Mouse (Mus musculus) CH12.LX (cell line): ENCODE results near the gene Mtrex. TPM values are rescaled to one million over a fixed set of nuclear protein-coding genes. Genes with fewer than 3 reads are reported as not detected.

ENCODE experiments used
- DNase-seq: peaks from one replicate; pipeline ENCODE4 v3.0.0-alpha.2; 2013; ENCODE audit errors: extremely low read depth
- H3K27ac ChIP-seq: 2 replicates; pipeline ENCODE4 v1.5.1; 2012; ENCODE audit warnings: low read depth, mild to moderate bottlenecking, control low read depth, moderate library complexity; ENCODE audit not compliant: insufficient read depth
- H3K27me3 ChIP-seq: replicated peaks from 2 replicates; pipeline ENCODE3; 2012; ENCODE audit warnings: inconsistent platforms
- H3K36me3 ChIP-seq, 2 experiments: replicated peaks in 1 of 2; 2 replicates each; pipeline versions ENCODE3 to v1.6.1; 2012; ENCODE audit warnings: inconsistent platforms in 1 of 2, low read length in 1 of 2, mild to moderate bottlenecking in 1 of 2, mixed read lengths in 1 of 2, moderate library complexity in 1 of 2; ENCODE audit not compliant: control insufficient read depth in 1 of 2, insufficient read depth in 1 of 2
- H3K4me1 ChIP-seq, 2 experiments: 2 replicates each; pipeline ENCODE4 v1.6.1; 2012; ENCODE audit warnings: inconsistent platforms in 1 of 2, moderate library complexity in 1 of 2; ENCODE audit not compliant: insufficient read depth in 2 of 2, control insufficient read depth in 1 of 2
- H3K4me2 ChIP-seq: 2 replicates; pipeline ENCODE4 v1.6.1; 2012; ENCODE audit warnings: low read depth, mild to moderate bottlenecking, control low read depth; ENCODE audit not compliant: poor library complexity, insufficient read depth, severe bottlenecking
- H3K4me3 ChIP-seq, 3 experiments: fragments of 150-350 bp in 1 of 3; sonication (generic) in 1 of 3; replicated peaks in 1 of 3; 2 replicates each; pipeline versions ENCODE3 to v1.5.1; 2011 to 2012; ENCODE audit warnings: low read depth in 2 of 3, low read length in 2 of 3, mild to moderate bottlenecking in 2 of 3, moderate library complexity in 2 of 3, control low read depth in 1 of 3, improper control_type of control experiment in 1 of 3, inconsistent platforms in 1 of 3, mixed read lengths in 1 of 3; ENCODE audit not compliant: poor library complexity in 1 of 3
- H3K79me2 ChIP-seq: replicated peaks from 2 replicates; pipeline ENCODE4 v1.6.1; 2012; ENCODE audit warnings: mild to moderate bottlenecking, moderate library complexity; ENCODE audit not compliant: control insufficient read depth, poor library complexity, insufficient read depth, severe bottlenecking; ENCODE audit errors: extremely low read depth
- H3K9ac ChIP-seq: 2 replicates; pipeline ENCODE4 v1.6.1; 2012; ENCODE audit warnings: low read depth, mild to moderate bottlenecking, control low read depth, moderate library complexity; ENCODE audit not compliant: insufficient read depth
- H3K9me3 ChIP-seq: replicated peaks from 2 replicates; pipeline ENCODE3; 2012; ENCODE audit warnings: low read length, inconsistent platforms, mixed read lengths
- BHLHE40 ChIP-seq: IDR thresholded peaks from 2 replicates; pipeline ENCODE4 v1.6.1; 2011; ENCODE audit warnings: mild to moderate bottlenecking, low read depth, low read length, improper control_type of control experiment
- CHD1 ChIP-seq: IDR thresholded peaks from 2 replicates; pipeline ENCODE4 v1.6.1; 2012; ENCODE audit warnings: low read depth, low read length, improper control_type of control experiment, inconsistent platforms
- CHD2 ChIP-seq: IDR thresholded peaks from 2 replicates; pipeline ENCODE4 v1.6.1; 2011; ENCODE audit warnings: low read length, improper control_type of control experiment
- CTCF ChIP-seq, 2 experiments: IDR thresholded peaks in 1 of 2; conservative IDR thresholded peaks in 1 of 2; 2 replicates each; pipeline ENCODE4 v1.5.1; 2011 to 2012; ENCODE audit warnings: low read depth in 2 of 2, low read length in 2 of 2, improper control_type of control experiment in 1 of 2, inconsistent platforms in 1 of 2, mild to moderate bottlenecking in 1 of 2, moderate library complexity in 1 of 2
- E2F4 ChIP-seq: IDR thresholded peaks from 2 replicates; pipeline ENCODE4 v1.6.1; 2011; ENCODE audit warnings: low read depth, low read length, improper control_type of control experiment; ENCODE audit not compliant: insufficient replicate concordance
- ETS1 ChIP-seq: conservative IDR thresholded peaks from 2 replicates; pipeline ENCODE4 v1.6.1; 2012; ENCODE audit warnings: low read depth, mild to moderate bottlenecking, inconsistent platforms, low read length, improper control_type of control experiment, moderate library complexity
- GABPA ChIP-seq: IDR thresholded peaks from 2 replicates; pipeline ENCODE4 v1.6.1; 2012; ENCODE audit warnings: low read depth, low read length, improper control_type of control experiment, inconsistent platforms; ENCODE audit not compliant: insufficient replicate concordance
- HCFC1 ChIP-seq: IDR thresholded peaks from 2 replicates; pipeline ENCODE4 v1.6.1; 2012; ENCODE audit warnings: low read depth, mild to moderate bottlenecking, inconsistent platforms, low read length, improper control_type of control experiment
- JUN ChIP-seq: IDR thresholded peaks from 2 replicates; pipeline ENCODE4 v1.6.1; 2011; ENCODE audit warnings: low read depth, mild to moderate bottlenecking, low read length, improper control_type of control experiment, moderate library complexity; ENCODE audit not compliant: insufficient read depth
- JUND ChIP-seq: conservative IDR thresholded peaks from 2 replicates; pipeline ENCODE4 v1.6.1; 2011; ENCODE audit warnings: low read depth, low read length, improper control_type of control experiment
- MAZ ChIP-seq: IDR thresholded peaks from 2 replicates; pipeline ENCODE4 v1.6.1; 2012; ENCODE audit warnings: low read depth, mild to moderate bottlenecking, inconsistent platforms, low read length, improper control_type of control experiment, moderate library complexity
- MXI1 ChIP-seq: IDR thresholded peaks from 2 replicates; pipeline ENCODE4 v1.6.1; 2011; ENCODE audit warnings: mild to moderate bottlenecking, low read depth, low read length, improper control_type of control experiment
- MYC ChIP-seq: IDR thresholded peaks from 2 replicates; pipeline ENCODE4 v1.6.1; 2011; ENCODE audit warnings: low read depth, mild to moderate bottlenecking, improper control_type of control experiment, low read length
- NELFE ChIP-seq: IDR thresholded peaks from 2 replicates; pipeline ENCODE4 v1.6.1; 2011; ENCODE audit warnings: low read depth, low read length, improper control_type of control experiment
- POLR2A ChIP-seq: IDR thresholded peaks from 2 replicates; pipeline ENCODE4 v1.6.1; 2011; ENCODE audit warnings: low read depth, mild to moderate bottlenecking, improper control_type of control experiment, low read length
- RAD21 ChIP-seq: IDR thresholded peaks from 2 replicates; pipeline ENCODE4 v1.6.1; 2011; ENCODE audit warnings: low read depth, mild to moderate bottlenecking, low read length, improper control_type of control experiment, moderate library complexity
- SIN3A ChIP-seq: IDR thresholded peaks from 2 replicates; pipeline ENCODE4 v1.6.1; 2012; ENCODE audit warnings: low read length, improper control_type of control experiment, inconsistent platforms
- TBP ChIP-seq: conservative IDR thresholded peaks from 2 replicates; pipeline ENCODE4 v1.6.1; 2011; ENCODE audit warnings: low read depth, low read length, improper control_type of control experiment
- TCF12 ChIP-seq: IDR thresholded peaks from 2 replicates; pipeline ENCODE4 v1.6.1; 2014; ENCODE audit warnings: low read depth, mild to moderate bottlenecking, inconsistent platforms, low read length, improper control_type of control experiment
- UBTF ChIP-seq: IDR thresholded peaks from 2 replicates; pipeline ENCODE4 v1.6.1; 2012; ENCODE audit warnings: low read depth, mild to moderate bottlenecking, inconsistent platforms, low read length, improper control_type of control experiment, moderate library complexity
- USF1 ChIP-seq: IDR thresholded peaks from 2 replicates; pipeline ENCODE4 v1.6.1; 2014; ENCODE audit warnings: low read depth, mild to moderate bottlenecking, inconsistent platforms, low read length, improper control_type of control experiment
- USF2 ChIP-seq: conservative IDR thresholded peaks from 2 replicates; pipeline ENCODE4 v1.6.1; 2011; ENCODE audit warnings: low read depth, low read length, improper control_type of control experiment
- ZKSCAN1 ChIP-seq: IDR thresholded peaks from 2 replicates; pipeline ENCODE4 v1.6.1; 2012; ENCODE audit warnings: low read depth, inconsistent platforms, low read length, improper control_type of control experiment, borderline replicate concordance
- ZMIZ1 ChIP-seq: IDR thresholded peaks from 2 replicates; pipeline ENCODE4 v1.6.1; 2012; ENCODE audit warnings: low read depth, mild to moderate bottlenecking, inconsistent platforms, low read length, improper control_type of control experiment
- ZNF384 ChIP-seq: IDR thresholded peaks from 2 replicates; pipeline ENCODE4 v1.6.1; 2012; ENCODE audit warnings: low read depth, low read length, improper control_type of control experiment, inconsistent platforms
- dilution Hi-C: fragments of 300-500 bp; cut with MboI; formaldehyde crosslinking; loops from 2 replicates; pipeline ENCODE4 v1.14.3; 2020; ENCODE audit warnings: low sequenced_read_pairs; ENCODE audit not compliant: extremely low pct_unique_long_range_greater_than_20kb, extremely low pct_ligation_motif_present
- in situ Hi-C: fragments of 300-500 bp; cut with MboI; formaldehyde crosslinking; loops from 3 replicates; pipeline ENCODE4 v1.14.3; 2019; ENCODE audit warnings: low sequenced_read_pairs, low pct_ligation_motif_present, low pct_unique_long_range_greater_than_20kb, mixed read lengths
- polyA plus RNA-seq: library from polyadenylated mRNA; unstranded; fragments of >175 nt; gene quantifications from 2 replicates; pipeline ENCODE4 v1.2.1, GENCODE M21; 2012; ENCODE audit warnings: low read depth; ENCODE audit not compliant: insufficient read length
- total RNA-seq, 2 experiments: library from RNA; depleted of rRNA; stranded (reverse); fragments of 300-350 nt in 1 of 2; fragments of >200 nt in 1 of 2; gene quantifications; 2 replicates each; pipeline ENCODE4 v1.2.3; 2012 to 2014

Gene Mtrex
- total and polyA plus RNA-seq, 3 experiments, result 55.0 to 87.6 (median 63.9) TPM

DNA sequence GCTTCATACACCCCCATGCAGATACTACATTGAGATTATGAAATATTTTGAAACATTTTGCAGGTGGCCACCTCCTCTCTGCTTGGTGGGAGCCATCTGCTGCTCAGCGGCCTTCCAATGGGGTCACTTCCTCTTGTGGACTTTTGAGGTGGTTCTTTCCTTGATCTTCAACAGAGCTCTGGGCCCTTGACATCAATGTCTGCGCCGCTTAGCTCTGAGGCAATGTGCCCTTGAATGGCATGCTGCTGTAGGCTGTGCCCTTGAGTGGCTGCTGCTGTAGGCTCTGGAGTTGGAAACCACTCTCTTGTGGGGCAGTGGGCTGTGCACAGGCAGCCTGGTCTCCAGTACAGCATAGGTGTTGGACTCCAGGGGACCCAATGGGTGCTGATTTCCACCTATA is 81.3 kb downstream of the Mtrex start:
- TF ChIP-seq MAZ, result no peak
- no peak for TF ChIP-seq TCF12
- TF ChIP-seq CHD1, result no peak
- no peak for TF ChIP-seq ZNF384
- TF ChIP-seq MYC, result no peak
- no peak for TF ChIP-seq NELFE
- no peak for TF ChIP-seq POLR2A
- no peak for TF ChIP-seq JUN
- no peak for TF ChIP-seq ETS1
- TF ChIP-seq GABPA, result no peak
- TF ChIP-seq USF1, result no peak
- no peak for TF ChIP-seq JUND
- TF ChIP-seq CTCF (conservative IDR thresholded peaks at IDR 0.05 in 1 of 2, IDR thresholded peaks at IDR 0.05 in 1 of 2; ENCODE audit: low read depth in 2 of 2, low read length in 2 of 2), result no peak
- TF ChIP-seq UBTF, result no peak
- no peak for TF ChIP-seq HCFC1
- TF ChIP-seq BHLHE40, result no peak
- TF ChIP-seq USF2, result no peak
- no peak for TF ChIP-seq ZKSCAN1
- no peak for TF ChIP-seq ZMIZ1
- TF ChIP-seq RAD21, result no peak
- dilution Hi-C loops, result no loop called here
- in situ Hi-C loops, result no loop called here
- Histone ChIP-seq H3K9me3 (peaks cover 9% of the 10 kb centered on the region), H3K4me3 (no peak overlapping the region), H3K27ac (no peak overlapping the region), H3K4me1 (no peaks in the 10 kb centered on the region), H3K4me2 (no peak overlapping the region), H3K27me3 (no peaks in the 10 kb centered on the region), H3K9ac (no peak overlapping the region), H3K79me2 (no peaks in the 10 kb centered on the region), H3K36me3 (peaks cover 19 to 78% of the 10 kb centered on the region in 2 experiments)
- DNase-seq, result no peak

DNA sequence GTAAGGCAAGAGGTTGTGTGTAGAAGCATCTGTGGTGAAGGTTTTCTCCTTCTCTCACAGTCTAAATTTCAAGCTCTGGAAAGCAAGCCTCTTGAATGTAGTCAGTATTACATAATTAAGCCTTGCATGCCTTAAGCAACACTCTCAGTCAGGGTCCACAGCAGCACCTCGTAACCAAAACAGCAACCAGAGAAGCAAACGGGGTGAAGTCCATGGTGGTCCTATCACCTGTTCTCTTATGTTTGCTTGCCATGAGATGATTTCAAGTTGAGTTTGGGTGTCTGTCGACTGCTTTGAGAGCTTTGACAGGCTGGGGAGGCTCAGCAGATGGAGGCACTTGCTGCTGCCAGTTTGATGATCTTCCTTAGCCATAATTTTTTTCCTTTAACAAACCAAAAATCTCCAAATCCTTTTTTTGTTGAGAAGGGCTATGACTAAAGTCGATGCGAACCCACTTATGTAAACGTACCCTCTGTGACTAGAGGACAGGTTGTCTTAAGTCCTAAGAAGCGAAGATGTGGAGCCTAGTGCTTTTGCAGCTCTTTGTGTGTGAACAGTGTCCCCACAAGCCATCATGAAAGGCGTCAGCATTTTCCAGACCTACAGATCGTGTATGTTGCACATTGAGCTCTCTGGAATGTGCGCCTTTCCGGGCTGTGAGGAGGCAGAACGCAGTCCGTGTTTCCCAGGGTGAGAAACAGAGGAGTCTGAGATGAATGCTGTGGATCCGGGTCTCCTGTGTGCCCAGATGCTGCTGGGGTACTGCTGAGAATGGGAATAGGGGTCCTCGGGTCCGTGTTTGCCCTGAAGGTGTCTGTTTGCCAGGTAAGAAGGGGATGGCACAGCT is 86.7 kb downstream of the Mtrex start:
- dilution Hi-C loops (no loop called here), in situ Hi-C loops (no loop called here)
- Histone ChIP-seq H3K4me2 (no peak overlapping the region), H3K27ac (no peak overlapping the region), H3K27me3 (no peaks in the 10 kb centered on the region), H3K79me2 (no peaks in the 10 kb centered on the region), H3K9ac (no peak overlapping the region), H3K36me3 (peaks cover 22 to 71% of the 10 kb centered on the region in 2 experiments), H3K4me1 (no peaks in the 10 kb centered on the region), H3K9me3 (peaks cover 8% of the 10 kb centered on the region), H3K4me3 (no peak overlapping the region)
- DNase-seq, result no peak
- TF ChIP-seq RAD21 (no peak), E2F4 (no peak), CHD2 (no peak), JUN (no peak), ZKSCAN1 (no peak), SIN3A (no peak), CTCF (conservative IDR thresholded peaks at IDR 0.05 in 1 of 2, IDR thresholded peaks at IDR 0.05 in 1 of 2; ENCODE audit: low read depth in 2 of 2, low read length in 2 of 2) (no peak), UBTF (no peak), MXI1 (no peak), TBP (no peak), MYC (no peak), GABPA (no peak), ETS1 (no peak), JUND (no peak), USF1 (no peak), ZNF384 (no peak)
